Mouse (Mus musculus) midbrain, embryonic 15.5 days (tissue): Measurements from ENCODE around the gene Gm16427. TPM values are rescaled to one million over a fixed set of nuclear protein-coding genes. Genes with fewer than 3 reads are reported as not detected.
"Not testable (repeated sequence)": the region's sequence is repeated elsewhere in the genome, so short reads cannot be mapped to it uniquely, and the experiment has no call there.

ENCODE experiments used
- ATAC-seq: fragments of 200-750 bp; cut with Nextera tagmentation; replicated peaks from 2 replicates; pipeline ENCODE4 v1.8.0; 2017; ENCODE audit warnings: moderate TSS enrichment
- H3K27ac ChIP-seq: fragments of 300-500 bp; sonication (generic); 2 replicates; pipeline ENCODE4 v1.5.1; 2015; ENCODE audit warnings: mild to moderate bottlenecking, inconsistent platforms
- H3K27me3 ChIP-seq: fragments of 300-500 bp; sonication (generic); replicated peaks from 2 replicates; pipeline ENCODE4 v1.6.1; 2015; ENCODE audit warnings: inconsistent platforms
- H3K36me3 ChIP-seq: fragments of 300-500 bp; sonication (generic); replicated peaks from 2 replicates; pipeline ENCODE4 v1.6.1; 2015; ENCODE audit warnings: inconsistent platforms
- H3K4me1 ChIP-seq: fragments of 300-500 bp; sonication (generic); 2 replicates; pipeline ENCODE4 v1.6.1; 2015; ENCODE audit warnings: inconsistent platforms
- H3K4me2 ChIP-seq: fragments of 300-500 bp; sonication (generic); 2 replicates; pipeline ENCODE4 v1.6.1; 2015; ENCODE audit warnings: inconsistent platforms, mild to moderate bottlenecking, moderate library complexity
- H3K4me3 ChIP-seq: fragments of 300-500 bp; sonication (generic); 2 replicates; pipeline ENCODE4 v1.5.1; 2015; ENCODE audit warnings: mild to moderate bottlenecking, inconsistent platforms
- H3K9ac ChIP-seq: fragments of 300-500 bp; sonication (generic); 2 replicates; pipeline ENCODE4 v1.6.1; 2015; ENCODE audit warnings: mild to moderate bottlenecking, inconsistent platforms
- H3K9me3 ChIP-seq: fragments of 300-500 bp; sonication (generic); 2 replicates; pipeline ENCODE4 v1.6.1; 2016; ENCODE audit warnings: inconsistent platforms
- WGBS: fragments of 180-500 bp; shearing (Covaris S2); methylation state at CpG from one replicate; pipeline ENCODE4 v1.1.7; 2015; ENCODE audit warnings: mixed read lengths; 5-methylcytosine and 5-hydroxymethylcytosine counted together
- polyA plus RNA-seq: library from polyadenylated mRNA; unstranded; fragments of >200 nt; fragmentation: Nextera tagmentation; extraction: Ambion mirVana; gene quantifications from 2 replicates; pipeline ENCODE4 v1.2.1, GENCODE M21; 2015

Gene Gm16427
- not detected in 2 replicates for polyA plus RNA-seq

- H3K4me3 ChIP-seq, H3K36me3 ChIP-seq, ATAC-seq, H3K4me1 ChIP-seq, H3K27ac ChIP-seq, H3K4me2 ChIP-seq, H3K9ac ChIP-seq, H3K9me3 ChIP-seq, H3K27me3 ChIP-seq: not testable (repeated sequence)
- 81% methylated on average over 2 of the region's 3 CpGs for WGBS
These were observed at the start of gene Gm16427 for GRCm38 (mm10) chr5:93540100-93540499. TSS of gene Gm16427 (minus strand) at chr5:93540200.

Other genes starting within 250 kb of the Gm16427 start
- gene C87414, start 131.4 kb upstream of the Gm16427 start, polyA plus RNA-seq, result not detected in 2 replicates